Mouse (Mus musculus) gastrocnemius, postnatal 4 days (tissue): Measurements from ENCODE around the gene Strn3. TPM values are rescaled to one million over a fixed set of nuclear protein-coding genes. Genes with fewer than 3 reads are reported as not detected.
"Not testable (repeated sequence)": the region's sequence is repeated elsewhere in the genome, so short reads cannot be mapped to it uniquely, and the experiment has no call there.

Experiments used
- DNase-seq, 2 experiments: peaks; one replicate each; pipeline ENCODE4 v3.0.0; 2021 to 2022; ENCODE audit warnings: low spot score in 2 of 2, mixed read lengths in 2 of 2
- total RNA-seq, 2 experiments: library from RNA; stranded (reverse); gene quantifications; 2 replicates each; pipeline ENCODE4 v1.2.3; 2021

Gene Strn3
- total RNA-seq, 2 experiments from 2014 or later, result 137 to 152 TPM

DNA sequence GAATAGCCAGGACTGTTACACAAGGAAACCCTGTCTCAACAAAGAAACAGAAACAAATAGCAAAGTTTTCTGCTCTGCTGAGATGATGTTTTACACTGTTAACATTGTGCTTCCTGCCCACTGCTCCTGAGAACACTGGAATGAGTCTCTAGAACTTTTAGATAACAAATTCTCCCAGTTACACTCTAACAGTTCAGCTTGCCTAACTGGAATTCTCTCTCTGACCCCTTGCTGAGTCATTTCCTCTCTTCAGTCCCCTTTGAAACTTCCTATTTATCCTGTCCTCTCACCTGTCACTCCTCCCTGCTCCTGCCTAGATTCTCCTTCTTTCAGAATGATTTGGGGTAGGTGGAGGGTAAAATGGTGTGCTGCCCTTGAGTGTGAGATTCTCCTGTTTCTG, 2.4 kb upstream of the Strn3 start:
- no peak for DNase-seq

DNA sequence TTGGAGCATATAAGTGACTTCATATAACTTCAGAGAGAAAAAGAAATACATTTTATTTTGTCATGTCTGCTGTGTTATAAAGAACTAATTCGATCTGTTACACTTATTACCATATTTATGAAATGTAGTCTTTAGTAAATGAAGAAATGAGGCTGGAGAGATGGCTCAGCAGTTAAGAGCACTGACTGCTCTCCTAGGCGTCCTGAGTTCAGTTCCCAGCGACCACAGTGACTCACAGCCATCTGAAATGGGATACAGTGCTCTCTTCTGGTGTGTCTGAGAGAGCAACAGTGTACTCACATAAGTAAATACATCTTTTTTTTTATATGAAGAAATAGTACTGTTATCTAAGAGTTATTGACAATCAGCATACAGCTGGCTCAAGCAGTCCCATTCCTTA, 1.7 kb upstream of the Strn3 start:
- DNase-seq, result no peak

DNA sequence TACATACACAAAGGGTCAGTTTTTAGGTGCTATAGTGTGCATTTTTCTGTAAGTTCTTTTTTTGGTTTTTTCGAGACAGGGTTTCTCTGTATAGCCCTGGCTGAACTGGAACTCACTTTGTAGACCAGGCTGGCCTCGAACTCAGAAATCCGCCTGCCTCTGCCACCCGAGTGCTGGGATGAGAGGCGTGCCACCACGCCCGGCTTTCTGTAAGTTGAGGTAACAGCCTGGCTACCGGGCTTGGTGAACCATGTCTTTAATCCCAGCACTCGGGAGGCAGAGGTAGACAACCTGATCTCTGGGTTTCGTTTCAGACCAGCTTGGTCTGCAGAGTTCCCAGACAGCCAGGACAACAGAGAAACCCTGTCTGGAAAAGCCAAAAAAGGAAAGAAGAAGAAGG, 1.2 kb upstream of the Strn3 start:
- not testable (repeated sequence) for DNase-seq

DNA sequence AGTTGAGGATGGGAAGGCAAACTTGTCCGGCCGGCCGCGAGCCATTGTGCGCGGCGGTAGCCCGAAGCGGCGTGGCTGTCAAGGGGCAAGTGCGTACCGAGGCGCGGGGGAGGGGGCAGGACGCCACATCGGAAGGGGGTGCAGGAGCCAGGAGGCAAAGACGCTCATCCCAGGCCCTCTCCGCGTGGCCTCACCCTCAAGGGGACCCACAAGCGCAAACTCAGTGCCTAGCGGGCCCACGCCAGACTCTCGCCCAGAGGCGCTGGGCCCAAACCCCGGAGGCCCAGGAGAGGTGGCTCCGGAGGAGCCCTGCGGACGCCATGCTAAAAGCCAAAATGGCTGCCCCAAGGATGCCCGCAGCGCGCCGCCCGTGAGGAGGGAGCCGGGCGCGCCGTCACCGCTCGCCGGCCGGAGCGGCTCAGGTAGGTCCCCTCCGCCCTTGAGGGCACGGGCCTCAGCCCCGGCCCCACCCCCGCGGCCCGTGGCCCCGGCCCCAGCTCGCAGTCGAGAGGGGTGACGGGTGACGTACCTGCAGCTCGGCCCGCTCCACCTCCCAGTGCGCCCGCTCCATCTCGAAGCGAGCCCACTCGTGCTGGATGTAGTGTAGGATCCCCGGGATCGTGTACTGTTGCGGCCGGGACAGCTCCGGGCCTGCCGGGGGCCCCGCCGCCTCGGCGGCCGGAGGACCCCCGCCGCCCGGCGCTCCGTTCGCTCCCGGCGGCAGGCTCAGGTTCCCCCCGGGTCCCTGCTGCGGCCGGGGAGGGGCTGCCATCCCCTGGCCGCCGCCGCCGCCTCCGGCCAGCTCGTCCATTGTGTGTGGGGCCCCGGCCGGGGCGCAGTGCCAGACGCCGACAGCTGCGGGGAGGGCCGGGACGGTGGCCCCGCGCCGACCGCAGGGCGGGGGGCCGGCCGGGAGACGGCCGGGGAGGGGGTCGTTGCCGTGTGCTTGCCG, 528 bp downstream of the Strn3 start, which contains the start of gene Ap4s1:
Ap4s1 (plus strand) TSS at position 141 of the 952 bp plus-strand sequence.
- DNase-seq, result peak; percentile 57 to 72

DNA sequence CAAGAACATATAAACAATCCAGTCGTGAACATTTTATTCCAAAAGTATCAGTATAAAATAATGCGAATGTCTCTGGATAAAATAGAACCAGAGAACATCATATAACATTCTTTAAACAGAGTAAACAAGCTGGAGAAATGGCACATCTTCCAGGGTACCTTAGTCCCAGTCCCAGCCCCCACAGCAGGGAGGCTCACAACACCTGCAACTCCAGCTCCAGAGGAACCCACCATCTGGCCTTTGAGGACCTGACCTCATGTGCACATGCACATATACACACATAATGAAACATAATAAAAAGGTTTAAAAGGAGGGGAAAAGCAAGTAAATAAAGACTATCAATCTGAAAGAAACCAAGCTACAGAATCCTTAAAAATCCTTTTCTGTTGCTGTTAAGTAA, 3.2 kb downstream of the Strn3 start:
- DNase-seq, result no peak

DNA sequence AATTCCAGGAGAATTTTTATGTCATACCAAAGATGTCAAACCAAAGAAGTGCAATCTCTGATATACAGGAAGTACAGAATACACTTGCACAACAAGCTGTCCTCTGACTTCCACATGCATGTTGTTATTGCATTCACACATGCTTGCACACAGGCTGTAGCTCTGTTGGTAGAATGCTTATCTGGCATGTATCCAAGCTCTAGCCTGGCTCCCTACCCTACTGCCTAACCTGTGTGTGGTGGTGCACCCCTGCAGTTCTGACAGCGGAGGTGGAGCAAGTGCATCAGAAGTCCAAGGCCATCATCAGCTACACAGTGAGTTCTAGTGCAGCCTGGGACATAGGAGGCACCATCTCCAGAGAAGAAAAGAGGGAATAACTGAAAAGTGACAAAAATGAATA, 12.9 kb downstream of the Strn3 start:
- no peak for DNase-seq

DNA sequence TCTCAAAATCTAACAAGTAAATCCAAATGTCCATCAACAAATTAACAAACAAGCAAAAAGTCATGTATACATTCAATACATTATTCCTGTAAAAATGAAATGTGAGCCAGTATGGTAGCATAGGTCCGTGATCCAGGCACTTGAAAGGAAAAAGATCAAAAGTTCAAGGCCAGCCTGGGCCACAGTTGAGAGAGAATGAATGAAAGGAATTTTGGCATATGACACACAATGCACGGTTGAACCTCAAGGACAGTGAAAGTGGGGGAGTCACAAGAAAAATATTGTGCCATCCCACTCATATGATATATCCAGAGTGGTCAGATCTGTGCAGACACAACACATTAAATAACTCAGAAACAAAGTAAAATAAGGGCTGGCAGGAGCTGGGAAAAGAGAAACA, 15.3 kb downstream of the Strn3 start:
- DNase-seq, result no peak

DNA sequence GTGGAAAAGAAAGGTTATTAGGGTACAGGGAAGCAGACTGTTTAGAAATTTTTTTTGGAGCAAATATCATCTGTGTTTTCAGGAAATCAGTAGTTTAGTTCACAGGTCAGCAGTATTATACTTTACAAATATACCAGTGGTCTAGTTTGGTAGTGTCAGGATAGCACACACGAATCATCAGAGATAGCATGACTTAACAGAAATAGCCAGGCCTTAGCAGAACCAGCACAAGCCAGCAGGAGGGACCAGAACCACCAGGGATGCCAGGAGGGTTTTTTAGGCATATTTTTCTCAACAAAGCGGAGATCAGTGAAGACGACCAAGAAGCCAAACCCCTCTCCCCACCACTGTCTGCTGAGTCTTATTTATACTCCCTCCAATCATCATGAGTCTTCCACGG, 18.4 kb downstream of the Strn3 start:
- no peak for DNase-seq

DNA sequence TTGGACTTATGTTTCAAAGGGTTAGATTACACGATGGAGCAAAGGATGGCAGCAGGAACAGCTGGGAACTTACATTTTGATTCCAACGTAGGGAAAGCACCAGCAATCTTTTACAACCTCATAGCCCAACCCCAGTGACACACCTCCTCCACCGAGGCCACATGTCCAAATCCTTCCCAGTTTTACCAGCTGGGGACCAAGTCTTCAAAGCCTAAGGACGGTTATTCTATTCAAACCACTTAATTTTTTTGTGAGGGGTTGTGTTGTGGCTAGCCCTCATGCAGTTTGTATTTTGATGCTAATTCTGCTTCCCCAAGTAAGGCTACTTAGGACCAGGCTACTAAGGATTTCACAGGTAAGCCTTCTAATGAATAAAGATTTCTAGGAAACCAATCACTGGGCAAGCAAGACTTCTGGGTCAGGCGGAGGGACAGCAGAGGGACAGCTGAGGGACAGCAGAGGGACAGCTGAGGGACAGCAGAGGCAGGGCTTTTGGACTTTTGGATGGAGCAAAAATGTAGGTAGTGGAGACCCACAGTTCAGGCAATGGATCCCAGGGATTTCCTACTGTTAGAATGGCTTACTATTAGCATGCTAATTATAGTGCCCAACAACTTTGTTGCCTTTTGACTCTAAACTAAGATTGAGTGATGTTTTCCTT, 20.3 kb downstream of the Strn3 start:
- DNase-seq, result no peak

DNA sequence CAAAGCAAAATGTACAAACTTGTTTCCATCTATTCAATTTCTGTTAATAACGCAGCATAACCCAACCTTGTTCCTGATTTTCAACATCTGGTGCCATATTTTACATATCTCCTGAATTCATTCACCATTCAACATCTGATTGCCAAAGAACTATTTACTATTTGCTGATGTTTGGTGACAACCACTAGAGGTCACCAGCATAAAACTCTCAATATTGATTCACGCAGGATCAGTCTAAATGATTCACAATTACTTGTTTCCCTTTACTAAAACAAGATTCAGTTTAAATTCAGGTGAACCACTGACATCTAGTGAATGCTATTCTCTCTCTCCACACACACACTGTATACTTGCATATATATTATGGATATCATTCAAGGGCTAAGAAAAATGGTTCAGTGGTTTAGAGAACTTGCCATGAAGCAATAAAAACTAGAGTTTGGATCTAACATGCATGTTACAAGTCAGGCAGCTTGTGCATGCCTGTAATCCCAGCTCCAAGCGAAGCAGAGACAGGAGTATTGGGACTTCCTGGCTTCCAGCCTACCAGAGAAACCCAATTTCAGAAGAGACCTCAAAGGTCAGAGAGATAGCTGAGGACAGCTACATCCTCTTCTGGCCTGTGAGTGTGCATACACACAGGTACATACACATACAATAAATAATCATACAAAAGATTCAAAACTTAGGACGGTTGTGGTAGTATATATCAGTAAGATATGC, 24.8 kb downstream of the Strn3 start:
- DNase-seq, result no peak

DNA sequence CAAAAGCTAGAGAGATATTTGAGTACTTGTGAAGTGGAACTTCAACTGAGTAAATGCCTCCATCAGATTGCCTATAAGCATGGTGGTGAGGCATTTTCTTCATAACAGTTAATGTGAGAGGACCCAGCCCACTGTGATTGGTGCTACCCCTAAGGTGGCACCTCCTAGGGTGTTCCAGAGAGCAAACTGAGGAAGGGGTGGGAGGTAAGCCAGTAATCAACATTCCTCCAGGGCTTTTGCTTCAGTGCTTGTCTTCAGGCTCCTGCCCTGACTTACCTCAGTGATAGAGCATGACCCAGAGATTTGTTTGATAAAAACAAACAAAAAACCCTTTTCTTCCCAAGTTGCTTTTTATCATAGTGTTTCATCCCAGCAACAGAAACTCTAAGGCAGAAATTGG, 27.8 kb downstream of the Strn3 start:
- no peak for DNase-seq

DNA sequence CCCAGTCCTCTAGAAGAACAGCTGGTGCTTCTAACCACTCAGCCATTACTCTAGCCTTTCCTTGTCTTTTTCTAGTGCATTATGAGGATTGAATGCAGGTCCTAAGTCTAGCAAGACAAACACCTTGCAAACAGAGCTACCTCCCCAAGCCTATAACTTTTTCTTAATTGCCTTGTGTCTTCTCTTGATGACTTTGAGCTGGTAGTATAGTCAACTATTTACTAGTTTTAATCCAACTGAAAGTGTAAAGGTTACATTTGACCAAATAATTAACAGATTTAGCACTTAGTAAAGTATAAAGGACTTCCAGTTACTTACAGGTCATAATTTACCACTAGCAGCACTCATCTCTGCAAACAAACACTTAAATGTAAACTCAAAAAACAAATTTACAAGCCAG, 28.7 kb downstream of the Strn3 start:
- DNase-seq, result no peak

DNA sequence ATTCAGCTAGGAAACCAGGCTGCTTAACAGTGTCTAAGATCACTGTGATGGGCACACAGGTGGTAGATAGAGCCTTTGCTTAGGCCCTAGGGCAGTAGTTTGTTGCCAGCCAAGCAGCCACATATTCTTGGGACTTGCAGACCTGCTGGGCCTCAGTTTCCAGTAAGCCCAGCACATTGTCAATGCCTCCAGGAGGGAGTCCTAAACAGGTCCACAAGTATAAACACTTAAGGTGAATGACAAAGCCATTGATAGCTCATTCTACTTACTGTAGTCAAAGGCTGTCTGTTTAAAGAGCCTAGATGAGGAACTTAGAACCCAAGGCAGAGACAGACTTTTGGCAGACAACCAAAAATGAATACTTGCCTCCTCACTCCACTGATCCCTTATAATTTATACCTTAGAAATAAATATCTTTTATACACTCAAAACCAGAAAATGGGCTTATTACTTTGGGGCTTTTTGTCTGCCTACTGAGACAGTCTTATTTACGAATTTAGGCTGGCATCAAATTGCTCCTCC, 35.7 kb downstream of the Strn3 start:
- DNase-seq, result no peak

DNA sequence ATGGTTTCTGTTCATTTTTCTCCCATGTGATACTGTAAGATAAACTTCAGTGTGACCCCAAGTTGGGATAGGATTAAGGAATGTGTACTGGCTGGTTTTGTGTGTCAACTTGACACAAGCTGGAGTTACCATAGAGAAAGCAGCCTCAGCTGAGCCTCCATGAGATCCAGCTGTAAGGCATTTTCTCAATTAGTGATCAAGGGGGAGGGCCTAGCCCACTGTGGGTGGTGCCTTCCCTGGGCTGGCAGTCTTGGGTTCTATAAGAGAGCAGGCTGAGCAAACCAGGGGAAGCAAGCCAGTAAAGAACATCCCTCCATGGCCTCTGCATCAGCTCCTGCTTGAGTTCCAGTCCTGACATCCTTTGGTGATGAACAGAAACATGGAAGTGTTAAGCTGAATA, 42.3 kb downstream of the Strn3 start:
- not testable (repeated sequence) for DNase-seq

DNA sequence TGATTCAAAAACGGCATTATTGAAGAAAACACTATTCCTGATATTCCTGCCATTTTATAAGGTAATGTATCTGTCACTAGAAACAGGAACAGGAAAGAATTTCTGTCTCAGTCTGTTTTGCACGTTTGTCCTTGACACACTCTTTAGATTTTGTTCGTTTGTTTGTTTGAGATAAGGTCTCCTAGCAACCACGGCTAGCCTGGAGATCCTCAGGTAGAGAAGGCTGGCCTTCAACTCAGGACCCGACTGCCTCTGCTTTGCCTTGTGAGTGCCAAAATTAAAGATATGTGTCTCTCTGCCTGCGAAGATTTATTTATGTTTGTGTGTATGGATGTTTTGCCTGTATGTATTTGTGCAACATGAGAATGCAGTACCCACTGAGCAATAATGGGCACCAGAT, 49.8 kb downstream of the Strn3 start:
- DNase-seq, result no peak

DNA sequence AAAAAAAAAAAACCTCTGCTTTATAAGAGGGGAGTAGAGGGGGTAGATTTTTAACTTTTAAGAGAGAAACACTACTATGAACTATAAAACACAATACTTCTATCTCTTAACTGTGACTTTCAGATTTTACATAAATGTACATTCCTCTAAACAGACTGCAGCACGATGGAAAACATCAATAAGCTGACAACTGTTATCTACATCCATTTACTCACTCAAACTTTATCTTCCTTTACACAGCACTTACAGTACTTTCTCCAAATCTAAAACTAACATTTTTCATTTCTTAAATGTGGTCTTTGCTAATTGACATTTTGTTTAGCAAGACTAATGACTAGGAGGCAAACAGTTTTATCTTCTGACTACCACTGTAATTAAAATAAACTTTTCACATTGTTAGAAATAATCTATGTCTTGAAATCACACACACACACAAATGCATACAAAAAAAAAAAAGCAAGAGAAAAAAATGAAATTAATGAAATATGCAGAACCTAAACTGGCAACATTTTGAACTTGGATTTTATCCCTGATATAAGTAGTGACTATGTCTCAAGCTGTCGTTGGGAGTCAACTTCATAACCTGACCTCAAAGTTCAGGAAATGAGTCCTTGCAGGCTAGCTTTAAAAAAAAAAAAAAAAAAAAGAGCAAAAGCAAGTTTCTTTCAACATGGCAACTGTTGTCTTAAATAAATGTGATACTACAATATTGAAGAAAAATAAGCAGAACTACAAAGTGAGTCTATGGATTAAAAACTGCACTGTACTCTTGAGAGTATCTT, 54.8 kb downstream of the Strn3 start:
- no peak for DNase-seq

DNA sequence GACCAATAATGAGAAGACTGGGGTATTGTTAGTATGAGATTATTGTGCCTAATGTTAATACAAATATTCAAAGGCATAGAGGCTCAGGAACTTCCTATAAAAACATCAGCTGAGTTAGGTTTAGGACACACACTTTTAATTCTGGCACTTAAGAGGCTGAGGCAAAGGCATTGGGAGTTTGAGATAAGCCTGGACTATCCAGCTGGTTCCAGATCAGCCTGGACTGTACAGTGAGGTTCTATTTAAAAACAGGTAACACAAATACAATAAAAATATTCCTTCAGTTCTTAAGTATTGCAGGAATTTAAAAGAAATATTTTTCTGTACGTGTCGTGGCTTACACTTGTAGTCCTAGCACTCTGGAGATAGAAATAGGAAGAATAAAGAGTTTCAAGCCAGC, 55.4 kb downstream of the Strn3 start:
- no peak for DNase-seq

DNA sequence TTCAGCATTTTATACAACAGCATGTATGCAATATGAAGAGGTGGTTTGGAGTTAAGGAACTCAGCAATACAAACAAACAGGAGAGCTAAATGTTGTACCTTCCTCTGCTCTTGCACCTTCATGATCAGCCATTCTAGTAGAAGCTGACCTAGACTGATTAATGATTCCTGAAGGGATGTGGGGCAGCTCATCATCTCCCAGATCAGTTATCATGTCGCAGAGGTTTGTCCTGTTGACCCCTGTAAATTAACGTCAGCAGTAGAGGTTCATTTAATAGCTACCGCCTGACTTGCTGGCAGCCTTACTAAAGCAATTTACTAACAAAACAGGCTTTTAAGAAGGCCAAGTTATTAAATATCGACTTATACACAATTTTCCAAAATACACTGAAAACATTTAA, 58.2 kb downstream of the Strn3 start:
- no peak for DNase-seq

DNA sequence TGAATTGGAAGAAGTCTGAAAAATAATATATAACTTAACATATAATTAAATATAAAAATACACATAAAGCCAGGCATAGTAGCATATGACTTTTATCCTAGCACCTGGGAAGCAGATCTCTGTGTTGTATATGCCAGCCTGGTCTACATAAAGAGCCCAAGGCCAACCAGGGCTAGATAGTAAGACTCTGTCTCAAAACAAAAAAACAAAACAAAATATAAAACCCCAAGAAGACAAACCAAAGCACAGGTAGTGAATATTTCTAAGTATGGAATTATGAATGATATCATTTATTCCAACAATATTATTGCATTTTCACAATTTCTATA, 68.4 kb downstream of the Strn3 start:
- DNase-seq, result no peak

DNA sequence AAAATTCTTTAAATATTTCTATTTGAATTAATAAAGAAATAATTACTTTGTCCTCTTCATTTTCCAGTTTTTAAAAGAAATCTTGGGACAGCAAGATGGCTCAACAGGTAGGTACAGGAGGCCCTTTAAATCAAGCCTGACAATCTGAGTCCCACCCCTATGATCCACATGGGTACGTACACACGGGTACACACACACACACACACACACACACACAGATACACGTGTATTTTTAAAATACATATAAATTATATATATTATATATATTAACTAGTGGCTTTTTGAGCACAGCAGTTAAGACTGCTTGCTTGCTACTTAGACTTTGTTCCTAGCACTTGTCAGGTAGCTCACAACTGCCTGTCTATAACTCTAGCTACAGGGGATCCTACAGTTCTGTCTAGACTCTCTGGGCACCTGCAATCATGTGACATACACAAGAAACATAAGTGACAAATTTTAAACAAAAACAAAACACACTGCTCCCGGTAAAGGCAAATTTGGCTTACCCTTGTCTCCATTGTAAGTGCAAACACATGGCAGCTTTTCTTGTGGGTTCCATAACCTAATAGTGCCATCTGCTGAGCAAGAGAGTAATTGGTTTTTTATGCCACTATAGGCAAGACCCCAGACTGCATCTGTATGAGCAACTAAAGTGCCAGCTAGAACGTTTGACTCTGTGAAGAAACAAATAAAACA, 68.9 kb downstream of the Strn3 start:
- no peak for DNase-seq
